Mouse (Mus musculus) hindbrain, embryonic 11.5 days (tissue): Measurements from ENCODE around the gene Olfr1034. TPM values are rescaled to one million over a fixed set of nuclear protein-coding genes. Genes with fewer than 3 reads are reported as not detected.
"Not testable (repeated sequence)": the region's sequence is repeated elsewhere in the genome, so short reads cannot be mapped to it uniquely, and the experiment has no call there.

ENCODE experiments used
- ATAC-seq: fragments of 200-750 bp; cut with Nextera tagmentation; 2 replicates; pipeline ENCODE4 v1.8.0; 2017; ENCODE audit warnings: mild to moderate bottlenecking, moderate TSS enrichment, moderate library complexity; ENCODE audit not compliant: low FRiP score
- DNase-seq: peaks from one replicate; pipeline ENCODE4 v3.0.0-alpha.2; 2015; ENCODE audit warnings: low spot score
- H3K27ac ChIP-seq: fragments of 300-500 bp; sonication (generic); 2 replicates; pipeline ENCODE4 v1.5.1; 2014; ENCODE audit warnings: mild to moderate bottlenecking, low read depth, low read length
- H3K27me3 ChIP-seq: fragments of 300-500 bp; sonication (generic); 2 replicates; pipeline ENCODE4 v1.6.1; 2014; ENCODE audit warnings: mild to moderate bottlenecking, low read length, moderate library complexity, mixed read lengths; ENCODE audit not compliant: control insufficient read depth, insufficient read depth
- H3K36me3 ChIP-seq: fragments of 300-500 bp; sonication (generic); 2 replicates; pipeline ENCODE4 v1.6.1; 2014; ENCODE audit warnings: mild to moderate bottlenecking, low read length, moderate library complexity, mixed read lengths; ENCODE audit not compliant: control insufficient read depth, insufficient read depth
- H3K4me1 ChIP-seq: fragments of 300-500 bp; sonication (generic); replicated peaks from 2 replicates; pipeline ENCODE4 v1.6.1; 2014; ENCODE audit warnings: low read length, mixed read lengths; ENCODE audit not compliant: control insufficient read depth, insufficient read depth
- H3K4me2 ChIP-seq: fragments of 300-500 bp; sonication (generic); replicated peaks from 2 replicates; pipeline ENCODE4 v1.6.1; 2014; ENCODE audit warnings: mild to moderate bottlenecking, low read depth, low read length
- H3K4me3 ChIP-seq: fragments of 300-500 bp; sonication (generic); 2 replicates; pipeline ENCODE4 v1.5.1; 2014; ENCODE audit warnings: low read depth, low read length
- H3K9ac ChIP-seq: fragments of 300-500 bp; sonication (generic); 2 replicates; pipeline ENCODE4 v1.6.1; 2014; ENCODE audit warnings: low read depth, low read length
- H3K9me3 ChIP-seq: fragments of 300-500 bp; sonication (generic); 2 replicates; pipeline ENCODE4 v1.6.1; 2016; ENCODE audit warnings: low read length; ENCODE audit not compliant: control insufficient read depth
- WGBS: fragments of 180-500 bp; shearing (Covaris S2); extraction: QIAGEN DNeasy Blood & Tissue Kit; methylation state at CpG from one replicate; pipeline ENCODE4 v1.1.7; 2014; 5-methylcytosine and 5-hydroxymethylcytosine counted together
- polyA plus RNA-seq: library from polyadenylated mRNA; unstranded; fragments of >200 nt; fragmentation: Nextera tagmentation; extraction: Ambion mirVana; gene quantifications from 2 replicates; pipeline ENCODE4 v1.2.1, GENCODE M21; 2014

Gene Olfr1034
- not detected in 2 replicates for polyA plus RNA-seq

GRCm38 (mm10) chr2:86045561-86045960 lies at the start of gene Olfr1034:
Gene Olfr1034 (plus strand): TSS chr2:86045861.
- DNase-seq (no peak), ATAC-seq (no peak)
- no peak within 1 kb of the TSS for H3K9ac ChIP-seq
- H3K9me3 ChIP-seq, result no peaks in the 10 kb centered on the region
- no peak within 1 kb of the TSS for H3K4me2 ChIP-seq
- no peak within 1 kb of the TSS for H3K27ac ChIP-seq
- H3K36me3 ChIP-seq, result no peaks in the 10 kb centered on the region
- no peaks in the 10 kb centered on the region for H3K4me1 ChIP-seq
- no peak within 1 kb of the TSS for H3K4me3 ChIP-seq
- H3K27me3 ChIP-seq, result no peaks in the 10 kb centered on the region

GRCm38 (mm10) chr2:86005240-86005639 lies 40.4 kb upstream of the Olfr1034 start, which contains the start of gene Olfr1032:
Gene Olfr1032 (plus strand): TSS chr2:86005540.
- WGBS, result 89% methylated on average over 7 of the region's 7 CpGs
- Histone ChIP-seq H3K9ac (no peak within 1 kb of the TSS), H3K9me3 (no peaks in the 10 kb centered on the region), H3K36me3 (no peaks in the 10 kb centered on the region), H3K4me3 (no peak within 1 kb of the TSS), H3K4me2 (no peak within 1 kb of the TSS), H3K27me3 (no peaks in the 10 kb centered on the region), H3K27ac (no peak within 1 kb of the TSS), H3K4me1 (no peaks in the 10 kb centered on the region)
- DNase-seq (no peak), ATAC-seq (no peak)

GRCm38 (mm10) chr2:86020406-86020805 lies 25.3 kb upstream of the Olfr1034 start, which contains the start of gene Olfr1033:
Gene Olfr1033 (plus strand): TSS chr2:86020633.
- H3K36me3 ChIP-seq, H3K9ac ChIP-seq, H3K9me3 ChIP-seq, H3K4me1 ChIP-seq, ATAC-seq, H3K27me3 ChIP-seq, H3K27ac ChIP-seq: not testable (repeated sequence)
- DNase-seq, result peak; percentile 30
- H3K4me3 ChIP-seq, result peak within 1 kb of the TSS; percentile 16; the same call in 1 of the 2 replicates
- 0 out of 2 replicates have a peak within 1 kb of the TSS, but pooled peaks have one; percentile 6 for H3K4me2 ChIP-seq
- WGBS, result 10% methylated on average over 10 of the region's 11 CpGs

- H3K4me3 ChIP-seq, H3K36me3 ChIP-seq, H3K27me3 ChIP-seq, H3K4me2 ChIP-seq, ATAC-seq, H3K9me3 ChIP-seq, H3K27ac ChIP-seq, DNase-seq, H3K4me1 ChIP-seq, H3K9ac ChIP-seq: not testable (repeated sequence)
- 81% methylated on average over 3 of the region's 9 CpGs for WGBS
These were observed 24.1 kb upstream of the Olfr1034 start for GRCm38 (mm10) chr2:86021518-86021917.

- ATAC-seq, result peak; percentile 61; the same call in 1 of the 2 replicates
- not testable (repeated sequence) for H3K27ac ChIP-seq, H3K4me1 ChIP-seq, H3K27me3 ChIP-seq, H3K9me3 ChIP-seq, H3K4me3 ChIP-seq, H3K9ac ChIP-seq, H3K4me2 ChIP-seq, DNase-seq, H3K36me3 ChIP-seq
These were observed 5.1 kb downstream of the Olfr1034 start for GRCm38 (mm10) chr2:86050777-86051176.

GRCm38 (mm10) chr2:86063766-86064165 lies 18.1 kb downstream of the Olfr1034 start:
- not testable (repeated sequence) for H3K27me3 ChIP-seq, H3K4me3 ChIP-seq, DNase-seq, H3K9ac ChIP-seq, ATAC-seq, H3K4me2 ChIP-seq, H3K4me1 ChIP-seq, H3K27ac ChIP-seq, H3K9me3 ChIP-seq, H3K36me3 ChIP-seq
- WGBS, result 95% methylated on average over 2 of the region's 2 CpGs

GRCm38 (mm10) chr2:86070189-86070588 lies 24.5 kb downstream of the Olfr1034 start:
- DNase-seq, result no peak
- no peaks in the 10 kb centered on the region for H3K36me3 ChIP-seq
- H3K4me1 ChIP-seq, result no peaks in the 10 kb centered on the region
- H3K4me2 ChIP-seq, result no peak overlapping the region
- no peaks in the 10 kb centered on the region for H3K9me3 ChIP-seq
- H3K4me3 ChIP-seq, result no peak overlapping the region
- 96% methylated on average over 8 of the region's 8 CpGs for WGBS
- no peak overlapping the region for H3K27ac ChIP-seq
- no peak for ATAC-seq
- no peak overlapping the region for H3K9ac ChIP-seq
- H3K27me3 ChIP-seq, result no peaks in the 10 kb centered on the region

- DNase-seq, H3K27ac ChIP-seq, H3K4me2 ChIP-seq, ATAC-seq, H3K9me3 ChIP-seq, H3K36me3 ChIP-seq, H3K4me1 ChIP-seq, H3K9ac ChIP-seq, H3K27me3 ChIP-seq, H3K4me3 ChIP-seq: not testable (repeated sequence)
These were observed 28.0 kb downstream of the Olfr1034 start, which contains the start of gene Olfr1036 for GRCm38 (mm10) chr2:86073692-86074091. Gene Olfr1036 (plus strand): TSS chr2:86073992.

GRCm38 (mm10) chr2:86080478-86080877 lies 34.8 kb downstream of the Olfr1034 start:
- DNase-seq, result not testable (repeated sequence)

More at GRCm38 (mm10) chr2:86080478-86080877, 34.8 kb downstream of the Olfr1034 start:
- H3K4me2 ChIP-seq, H3K27me3 ChIP-seq, H3K36me3 ChIP-seq, H3K9ac ChIP-seq, H3K4me3 ChIP-seq, H3K27ac ChIP-seq, H3K9me3 ChIP-seq, H3K4me1 ChIP-seq: not testable (repeated sequence)
- 80% methylated on average over 1 of the region's 1 CpGs for WGBS
- 0 out of 2 replicates have a peak, but pooled peaks have one; percentile 35 for ATAC-seq
